Mouse (Mus musculus) ES-Bruce4 (cell line): ENCODE results near the gene Kcnj10. TPM values are rescaled to one million over a fixed set of nuclear protein-coding genes. Genes with fewer than 3 reads are reported as not detected.
A peak's percentile ranks its signal among the peaks of the same experiment; 100 is the strongest.

Experiments
- H3K27ac ChIP-seq: 2 replicates; pipeline ENCODE4 v1.5.1; 2012; ENCODE audit warnings: low read length, inconsistent platforms; ENCODE audit not compliant: insufficient read depth
- H3K27me3 ChIP-seq: 2 replicates; pipeline ENCODE4 v1.6.1; 2012; ENCODE audit warnings: mild to moderate bottlenecking, low read length, inconsistent platforms; ENCODE audit not compliant: control insufficient read depth, poor library complexity, insufficient read depth, severe bottlenecking
- H3K36me3 ChIP-seq: 2 replicates; pipeline ENCODE4 v1.6.1; 2012; ENCODE audit warnings: inconsistent platforms, mild to moderate bottlenecking, low read length, moderate library complexity; ENCODE audit not compliant: control insufficient read depth, poor library complexity, insufficient read depth, severe bottlenecking
- H3K4me1 ChIP-seq: one replicate; pipeline ENCODE4 v1.8.1; 2011; ENCODE audit warnings: low read length; ENCODE audit not compliant: control insufficient read depth, insufficient read depth
- H3K4me3 ChIP-seq: 2 replicates; pipeline ENCODE4 v1.5.1; 2011; ENCODE audit warnings: low read depth, mild to moderate bottlenecking, low read length
- H3K9ac ChIP-seq: 2 replicates; pipeline ENCODE4 v1.6.1; 2012; ENCODE audit warnings: low read depth, mild to moderate bottlenecking, inconsistent platforms; ENCODE audit not compliant: poor library complexity, severe bottlenecking
- H3K9me3 ChIP-seq: replicated peaks from 2 replicates; pipeline ENCODE4 v1.6.1; 2012; ENCODE audit warnings: mild to moderate bottlenecking, low read length, inconsistent platforms; ENCODE audit not compliant: control insufficient read depth, poor library complexity, insufficient read depth, severe bottlenecking
- CTCF ChIP-seq: IDR thresholded peaks from one replicate; pipeline ENCODE4 v1.8.1; 2011; ENCODE audit warnings: low read depth, low read length
- EP300 ChIP-seq: IDR thresholded peaks from 2 replicates; pipeline ENCODE4 v1.6.1; 2011; ENCODE audit warnings: low read depth, low read length; ENCODE audit not compliant: insufficient read depth
- POLR2A ChIP-seq: IDR thresholded peaks from one replicate; pipeline ENCODE4 v1.8.1; 2011; ENCODE audit warnings: low read length; ENCODE audit not compliant: insufficient read depth
- polyA plus RNA-seq: library from polyadenylated mRNA; stranded (reverse); fragments of >200 nt; gene quantifications from 2 replicates; pipeline ENCODE4 v1.2.4, GENCODE M21; 2011; ENCODE audit warnings: low read depth; ENCODE audit not compliant: missing spikeins, insufficient read depth, insufficient read length

The Kcnj10 gene
- polyA plus RNA-seq, 1 experiment: 1.0 TPM

- Histone ChIP-seq H3K36me3 (no peaks in the 10 kb centered on the region), H3K4me1 (peaks cover 12% of the 10 kb centered on the region), H3K27me3 (no peaks in the 10 kb centered on the region), H3K27ac (no peak within 1 kb of the TSS), H3K9ac (no peak within 1 kb of the TSS), H3K9me3 (no peaks in the 10 kb centered on the region), H3K4me3 (no peak within 1 kb of the TSS)
- TF ChIP-seq CTCF (no peak), EP300 (no peak), POLR2A (no peak)
Measured at GRCm38 (mm10) chr1:172297611-172298537, 43.1 kb upstream of the Kcnj10 start, which contains the start of gene Atp1a2. Gene Atp1a2, minus strand, starts transcription at chr1:172298064.

- TF ChIP-seq EP300: no peak
- TF ChIP-seq CTCF: no peak
- TF ChIP-seq POLR2A: no peak
- H3K9ac ChIP-seq: no peak overlapping the region
- H3K4me1 ChIP-seq: peaks cover 15% of the 10 kb centered on the region
- H3K27me3 ChIP-seq: no peaks in the 10 kb centered on the region
- H3K36me3 ChIP-seq: no peaks in the 10 kb centered on the region
- no peak overlapping the region for H3K27ac ChIP-seq
- H3K9me3 ChIP-seq: no peaks in the 10 kb centered on the region
- H3K4me3 ChIP-seq: no peak overlapping the region
Measured at GRCm38 (mm10) chr1:172299528-172299927, 41.5 kb upstream of the Kcnj10 start.

- Histone ChIP-seq H3K4me3 (no peak overlapping the region), H3K9me3 (no peaks in the 10 kb centered on the region), H3K4me1 (peaks cover 16% of the 10 kb centered on the region), H3K27ac (no peak overlapping the region), H3K36me3 (no peaks in the 10 kb centered on the region), H3K27me3 (no peaks in the 10 kb centered on the region), H3K9ac (no peak overlapping the region)
- TF ChIP-seq POLR2A (no peak), EP300 (no peak)
Measured at GRCm38 (mm10) chr1:172300247-172300646, 40.8 kb upstream of the Kcnj10 start.

- Histone ChIP-seq H3K36me3 (no peaks in the 10 kb centered on the region), H3K4me3 (no peak overlapping the region), H3K4me1 (peaks cover 14% of the 10 kb centered on the region), H3K9ac (no peak overlapping the region), H3K27me3 (no peaks in the 10 kb centered on the region), H3K27ac (no peak overlapping the region), H3K9me3 (no peaks in the 10 kb centered on the region)
- TF ChIP-seq POLR2A (no peak), CTCF (no peak), EP300 (no peak)
Measured at GRCm38 (mm10) chr1:172301180-172301579, 39.8 kb upstream of the Kcnj10 start.

GRCm38 (mm10) chr1:172302311-172302710 is 38.7 kb upstream of the Kcnj10 start:
- H3K4me1 ChIP-seq: peaks cover 14% of the 10 kb centered on the region

GRCm38 (mm10) chr1:172302851-172303250 is 38.2 kb upstream of the Kcnj10 start:
- TF ChIP-seq EP300: 0 out of 2 replicates have a peak, but pooled peaks have one; percentile 10
- TF ChIP-seq CTCF: no peak
- no peak for TF ChIP-seq POLR2A
- Histone ChIP-seq H3K4me3 (no peak overlapping the region), H3K27ac (no peak overlapping the region), H3K27me3 (no peaks in the 10 kb centered on the region), H3K4me1 (peaks cover 14% of the 10 kb centered on the region), H3K9me3 (no peaks in the 10 kb centered on the region), H3K9ac (no peak overlapping the region), H3K36me3 (no peaks in the 10 kb centered on the region)

More at GRCm38 (mm10) chr1:172302311-172302710, 38.7 kb upstream of the Kcnj10 start:
- TF ChIP-seq POLR2A: no peak
- no peak for TF ChIP-seq CTCF
- no peak for TF ChIP-seq EP300
- Histone ChIP-seq H3K4me3 (no peak overlapping the region), H3K9me3 (no peaks in the 10 kb centered on the region), H3K9ac (no peak overlapping the region), H3K27ac (no peak overlapping the region), H3K27me3 (no peaks in the 10 kb centered on the region), H3K36me3 (no peaks in the 10 kb centered on the region)
